Mouse (Mus musculus) midbrain, embryonic 12.5 days (tissue): ENCODE results near the gene Wrnip1. TPM values are rescaled to one million over a fixed set of nuclear protein-coding genes. Genes with fewer than 3 reads are reported as not detected.
A peak's percentile ranks its signal among the peaks of the same experiment; 100 is the strongest.

ENCODE experiments used
- ATAC-seq: fragments of 200-750 bp; cut with Nextera tagmentation; 2 replicates; pipeline ENCODE4 v1.8.0; 2017; ENCODE audit warnings: low read depth, moderate TSS enrichment, moderate library complexity; ENCODE audit not compliant: low FRiP score
- H3K27ac ChIP-seq: fragments of 300-500 bp; sonication (generic); replicated peaks from 2 replicates; pipeline ENCODE4 v1.5.1; 2016; ENCODE audit warnings: mild to moderate bottlenecking
- H3K27me3 ChIP-seq: fragments of 300-500 bp; sonication (generic); 2 replicates; pipeline ENCODE4 v1.6.1; 2016; ENCODE audit warnings: mild to moderate bottlenecking
- H3K36me3 ChIP-seq: fragments of 300-500 bp; sonication (generic); 2 replicates; pipeline ENCODE4 v1.6.1; 2016
- H3K4me1 ChIP-seq: fragments of 300-500 bp; sonication (generic); 2 replicates; pipeline ENCODE4 v1.6.1; 2016
- H3K4me2 ChIP-seq: fragments of 300-500 bp; sonication (generic); replicated peaks from 2 replicates; pipeline ENCODE4 v1.6.1; 2016; ENCODE audit warnings: mild to moderate bottlenecking, moderate library complexity
- H3K4me3 ChIP-seq: fragments of 300-500 bp; sonication (generic); 2 replicates; pipeline ENCODE4 v1.5.1; 2016; ENCODE audit warnings: mild to moderate bottlenecking
- H3K9ac ChIP-seq: fragments of 300-500 bp; sonication (generic); replicated peaks from 2 replicates; pipeline ENCODE4 v1.6.1; 2016; ENCODE audit warnings: mild to moderate bottlenecking, moderate library complexity
- H3K9me3 ChIP-seq: fragments of 300-500 bp; sonication (generic); 2 replicates; pipeline ENCODE4 v1.6.1; 2016; ENCODE audit warnings: mild to moderate bottlenecking
- WGBS: fragments of 180-500 bp; shearing (Covaris S2); methylation state at CpG from one replicate; pipeline ENCODE4 v1.1.7; 2016; 5-methylcytosine and 5-hydroxymethylcytosine counted together
- polyA plus RNA-seq: library from polyadenylated mRNA; unstranded; fragments of >200 nt; fragmentation: Nextera tagmentation; extraction: Ambion mirVana; gene quantifications from 2 replicates; pipeline ENCODE4 v1.2.1, GENCODE M21; 2016

Gene Wrnip1
- polyA plus RNA-seq, result 32.4 and 33.7 TPM in 2 replicates

DNA sequence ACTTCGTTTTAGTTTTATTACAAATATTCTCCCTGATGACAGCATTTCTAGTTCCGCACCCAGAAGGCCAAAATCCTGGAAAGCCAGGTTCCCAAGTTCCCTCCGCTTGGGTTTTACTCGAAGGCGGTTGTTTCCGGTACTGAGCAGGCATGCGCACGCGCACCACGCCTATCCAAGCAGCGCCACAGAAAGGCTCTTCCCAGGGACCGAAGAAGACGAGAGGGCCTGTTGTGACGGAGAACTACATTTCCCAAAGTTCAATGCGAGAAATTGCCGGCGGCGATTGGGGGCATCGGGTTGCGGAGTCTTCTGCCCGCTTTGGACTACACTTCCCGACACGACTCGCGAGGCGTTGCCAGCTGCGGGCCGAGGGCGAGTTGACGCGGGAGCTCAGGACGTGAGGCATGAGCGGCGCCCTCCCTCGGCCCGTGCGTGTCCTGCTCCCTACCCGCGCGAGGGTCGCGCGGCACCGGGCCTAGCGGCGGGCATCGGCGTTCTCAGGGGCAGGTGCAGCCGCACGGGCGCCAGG, at the start of gene Wrnip1:
Wrnip1 (plus strand) TSS at position 346 of the 529 bp plus-strand sequence.
- Histone ChIP-seq H3K4me3 (peak within 1 kb of the TSS; percentile 62), H3K36me3 (peaks cover 8% of the 10 kb centered on the region), H3K9ac (peak within 1 kb of the TSS; percentile 75), H3K9me3 (no peaks in the 10 kb centered on the region), H3K27ac (peak within 1 kb of the TSS; percentile 67), H3K27me3 (peaks cover 2% of the 10 kb centered on the region; the same call in 1 of the 2 replicates), H3K4me2 (peak within 1 kb of the TSS; percentile 63), H3K4me1 (peaks cover 22% of the 10 kb centered on the region)
- WGBS, result under 1% methylated on average over 51 of the region's 51 CpGs
- peak; percentile 99 for ATAC-seq

DNA sequence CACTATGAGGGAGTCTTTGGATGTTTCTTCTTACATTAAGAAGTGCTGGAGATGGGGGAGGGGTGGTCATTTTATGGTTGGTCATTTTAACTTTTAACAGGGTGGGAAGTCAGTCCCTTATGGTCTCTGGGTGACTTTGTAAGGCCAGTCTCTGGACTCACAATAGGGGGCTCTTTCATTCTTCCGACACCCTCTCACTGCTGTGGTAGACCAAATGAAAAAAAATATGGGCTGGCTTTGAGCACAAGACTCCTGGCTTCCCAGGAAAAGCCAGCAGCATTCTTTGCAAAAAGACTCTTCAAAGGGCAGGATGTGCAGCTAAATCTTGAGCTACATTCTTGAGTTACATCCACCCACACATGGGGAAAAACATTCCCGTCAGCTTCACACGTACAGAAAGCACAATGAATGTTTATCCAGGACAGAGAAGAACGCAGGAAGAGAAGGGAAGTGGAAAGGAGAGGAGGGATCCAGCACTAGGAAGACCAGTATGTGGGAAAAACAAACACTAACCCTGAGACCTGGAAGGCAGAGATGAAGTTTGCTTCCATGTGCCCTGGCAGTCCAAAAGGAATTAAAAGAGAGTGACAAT, 49.7 kb upstream of the Wrnip1 start:
- no peaks in the 10 kb centered on the region for H3K9me3 ChIP-seq
- no peak overlapping the region for H3K27ac ChIP-seq
- WGBS, result 62% methylated on average over 4 of the region's 4 CpGs
- H3K4me3 ChIP-seq, result no peak overlapping the region
- no peak for ATAC-seq
- no peaks in the 10 kb centered on the region for H3K4me1 ChIP-seq
- no peak overlapping the region for H3K4me2 ChIP-seq
- no peaks in the 10 kb centered on the region for H3K36me3 ChIP-seq
- no peak overlapping the region for H3K9ac ChIP-seq
- H3K27me3 ChIP-seq, result no peaks in the 10 kb centered on the region

DNA sequence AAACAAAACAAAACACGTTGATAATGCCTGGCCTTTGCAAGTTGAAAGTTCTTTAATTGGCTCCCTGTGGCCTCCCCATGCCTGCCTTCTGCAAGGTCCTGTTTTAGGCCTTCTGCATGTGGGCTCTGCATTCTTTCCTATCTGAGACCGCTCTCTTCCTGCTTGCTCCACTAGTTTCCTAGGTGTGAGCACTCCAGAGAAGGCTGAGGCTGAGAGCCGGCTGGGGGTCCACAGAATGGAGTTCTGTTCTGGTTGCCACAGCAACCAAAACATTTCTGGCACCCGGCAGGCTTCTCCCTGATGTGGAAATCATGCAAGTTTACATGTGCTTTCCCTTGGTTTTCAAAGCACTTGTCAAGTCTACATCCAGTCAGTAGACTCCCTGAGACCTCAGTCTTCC, 42.8 kb upstream of the Wrnip1 start:
- Histone ChIP-seq H3K27me3 (no peaks in the 10 kb centered on the region), H3K27ac (no peak overlapping the region), H3K4me2 (no peak overlapping the region), H3K9me3 (no peaks in the 10 kb centered on the region), H3K9ac (no peak overlapping the region), H3K4me3 (no peak overlapping the region), H3K36me3 (no peaks in the 10 kb centered on the region), H3K4me1 (0 out of 2 replicates have a peak, but pooled peaks cover 4% of the 10 kb centered on the region)
- ATAC-seq, result no peak
- WGBS, result 10% methylated on average over 4 of the region's 4 CpGs

DNA sequence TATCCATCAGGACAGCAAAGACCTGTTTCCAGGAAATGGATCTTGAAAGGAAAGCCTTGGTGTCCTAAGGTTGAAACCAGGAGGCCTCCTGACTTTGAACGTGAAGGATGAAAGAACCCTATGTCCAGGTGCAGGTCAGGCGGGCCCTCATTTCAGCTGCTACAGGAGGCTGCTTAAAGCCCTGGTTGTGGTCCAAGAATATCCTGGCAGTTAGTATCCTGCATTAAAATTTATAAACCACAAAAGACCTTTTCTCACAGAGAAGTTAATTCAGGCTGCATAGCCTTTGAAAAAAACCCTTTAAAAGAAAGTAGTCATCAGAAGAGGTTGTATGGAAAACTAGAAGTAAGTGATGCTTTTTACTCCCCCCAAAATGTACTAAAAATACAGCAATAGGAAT, 41.0 kb upstream of the Wrnip1 start:
- Histone ChIP-seq H3K4me1 (0 out of 2 replicates have a peak, but pooled peaks cover 4% of the 10 kb centered on the region), H3K27me3 (no peaks in the 10 kb centered on the region), H3K36me3 (no peaks in the 10 kb centered on the region), H3K27ac (no peak overlapping the region), H3K4me3 (no peak overlapping the region), H3K9ac (no peak overlapping the region), H3K4me2 (no peak overlapping the region), H3K9me3 (no peaks in the 10 kb centered on the region)
- WGBS, result 90% methylated on average over 2 of the region's 2 CpGs
- no peak for ATAC-seq

DNA sequence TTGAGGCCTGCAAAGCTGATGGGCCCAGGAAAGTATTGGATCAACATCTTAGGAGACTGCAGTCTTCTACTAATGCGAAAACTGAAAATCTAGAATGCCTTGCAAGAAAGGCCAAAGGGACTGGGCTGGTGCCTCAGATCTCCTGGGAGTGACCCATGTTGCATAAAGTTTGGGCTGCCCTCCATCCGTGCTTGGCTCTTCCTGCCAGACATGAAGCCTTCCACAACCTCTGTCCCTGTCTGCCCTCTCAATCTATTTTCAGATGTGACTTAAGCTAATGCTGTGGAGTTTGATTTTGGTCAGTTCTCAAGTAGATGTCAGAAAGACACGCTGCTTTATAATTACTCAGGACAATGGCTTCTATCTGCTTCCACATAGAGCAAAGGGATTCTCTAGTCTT, 38.7 kb upstream of the Wrnip1 start:
- no peak for ATAC-seq
- Histone ChIP-seq H3K4me3 (no peak overlapping the region), H3K36me3 (no peaks in the 10 kb centered on the region), H3K9ac (no peak overlapping the region), H3K4me2 (no peak overlapping the region), H3K4me1 (0 out of 2 replicates have a peak, but pooled peaks cover 4% of the 10 kb centered on the region), H3K27ac (no peak overlapping the region), H3K9me3 (no peaks in the 10 kb centered on the region), H3K27me3 (no peaks in the 10 kb centered on the region)
- WGBS, result 80% methylated on average over 3 of the region's 3 CpGs

DNA sequence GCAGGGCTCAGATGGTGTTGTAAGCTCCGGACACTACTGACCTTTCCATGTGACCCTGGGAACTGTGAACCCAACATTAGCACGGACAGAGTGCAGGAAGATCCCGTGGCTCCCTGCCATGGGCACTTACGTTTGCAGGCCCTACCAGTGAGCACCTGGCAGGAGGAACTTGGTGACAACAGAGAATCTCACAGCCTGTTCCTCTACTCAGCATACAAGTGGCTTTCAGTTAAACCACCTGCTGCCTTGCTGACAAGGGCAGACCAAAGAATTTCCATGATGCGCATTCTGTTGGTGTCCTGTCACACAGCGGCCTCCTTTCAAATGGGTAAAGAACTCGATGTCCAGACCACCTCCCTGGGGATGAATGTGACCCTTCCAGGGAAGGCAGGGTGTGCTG, 37.4 kb upstream of the Wrnip1 start:
- ATAC-seq, result no peak
- Histone ChIP-seq H3K9ac (no peak overlapping the region), H3K9me3 (no peaks in the 10 kb centered on the region), H3K4me3 (no peak overlapping the region), H3K4me1 (no peaks in the 10 kb centered on the region), H3K4me2 (no peak overlapping the region), H3K36me3 (no peaks in the 10 kb centered on the region), H3K27ac (no peak overlapping the region), H3K27me3 (no peaks in the 10 kb centered on the region)
- whole genome bisulfite sequencing, result 36% methylated on average over 7 of the region's 7 CpGs

DNA sequence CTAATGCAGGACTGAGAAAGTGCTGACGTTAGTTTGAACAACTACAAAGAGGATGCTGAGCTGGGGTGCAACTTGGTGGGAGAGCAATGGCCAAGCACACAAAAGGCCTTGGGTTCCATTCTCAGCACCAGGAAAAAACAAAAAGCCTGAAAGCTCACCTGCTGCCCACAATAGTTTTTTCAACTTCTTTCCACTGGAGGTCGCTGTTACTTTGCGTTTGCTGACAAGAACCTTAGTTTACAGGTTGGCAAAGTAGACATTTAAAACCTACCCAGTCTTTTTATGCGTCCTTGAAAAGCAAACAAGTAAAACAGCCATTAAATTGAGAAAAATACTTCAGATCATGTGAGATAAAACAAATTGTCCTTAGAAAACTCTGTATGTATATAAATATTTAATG, 33.7 kb upstream of the Wrnip1 start:
- H3K4me2 ChIP-seq, result no peak overlapping the region
- 13% methylated on average over 4 of the region's 4 CpGs for WGBS
- H3K36me3 ChIP-seq, result no peaks in the 10 kb centered on the region
- no peak overlapping the region for H3K9ac ChIP-seq
- ATAC-seq, result no peak
- H3K27me3 ChIP-seq, result no peaks in the 10 kb centered on the region
- H3K4me3 ChIP-seq, result no peak overlapping the region
- H3K9me3 ChIP-seq, result no peaks in the 10 kb centered on the region
- no peaks in the 10 kb centered on the region for H3K4me1 ChIP-seq
- H3K27ac ChIP-seq, result no peak overlapping the region

DNA sequence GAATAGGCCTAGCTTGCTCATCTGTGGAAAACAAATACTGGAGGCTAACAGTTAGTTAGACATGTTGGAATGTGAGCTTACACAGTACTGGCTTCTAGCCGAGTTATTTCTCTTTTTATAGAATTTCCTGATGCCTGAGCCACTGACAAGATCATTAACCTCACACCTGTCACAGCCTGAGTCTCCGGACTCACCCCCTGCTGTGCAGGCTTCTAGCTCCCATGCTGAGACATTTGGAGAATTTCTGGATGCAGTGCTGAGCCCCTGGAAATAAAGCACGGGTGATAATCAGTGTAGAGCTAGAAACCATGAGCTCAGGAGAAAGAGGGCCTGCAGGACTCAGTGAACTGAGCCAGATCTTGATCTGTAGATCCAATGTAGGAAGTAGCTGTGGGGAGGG, 31.9 kb upstream of the Wrnip1 start:
- no peaks in the 10 kb centered on the region for H3K36me3 ChIP-seq

DNA sequence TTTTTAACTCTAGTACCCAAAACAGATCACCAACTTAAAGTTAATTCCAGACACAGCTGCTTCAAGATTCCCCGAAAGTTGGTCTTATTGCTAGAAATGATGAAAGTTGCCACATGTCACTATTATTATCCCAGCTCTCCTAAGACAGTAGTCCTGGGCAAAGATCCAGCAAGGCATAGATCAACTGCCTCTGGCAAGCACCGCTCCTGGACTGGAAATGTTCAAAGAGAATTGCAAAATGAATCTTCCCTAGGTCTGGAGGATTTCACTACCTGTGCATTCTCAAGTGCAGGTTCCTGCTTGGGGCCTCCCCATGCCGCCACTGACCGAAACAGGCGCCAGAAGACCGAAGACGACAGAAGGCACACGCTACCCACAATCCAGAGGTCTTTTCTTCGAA, 25.9 kb upstream of the Wrnip1 start:
- H3K4me2 ChIP-seq, result no peak overlapping the region
- no peaks in the 10 kb centered on the region for H3K36me3 ChIP-seq
- H3K4me1 ChIP-seq, result no peaks in the 10 kb centered on the region
- no peaks in the 10 kb centered on the region for H3K9me3 ChIP-seq
- no peak for ATAC-seq
- no peak overlapping the region for H3K9ac ChIP-seq
- H3K27me3 ChIP-seq, result no peaks in the 10 kb centered on the region
- H3K4me3 ChIP-seq, result no peak overlapping the region
- WGBS, result 94% methylated on average over 9 of the region's 9 CpGs
- H3K27ac ChIP-seq, result no peak overlapping the region

More for the DNA sequence above, 31.9 kb upstream of the Wrnip1 start:
- Histone ChIP-seq H3K4me3 (no peak overlapping the region), H3K27me3 (no peaks in the 10 kb centered on the region), H3K27ac (no peak overlapping the region), H3K9ac (no peak overlapping the region), H3K4me2 (no peak overlapping the region), H3K9me3 (no peaks in the 10 kb centered on the region), H3K4me1 (no peaks in the 10 kb centered on the region)
- WGBS, result 11% methylated on average over 3 of the region's 3 CpGs
- ATAC-seq, result no peak

DNA sequence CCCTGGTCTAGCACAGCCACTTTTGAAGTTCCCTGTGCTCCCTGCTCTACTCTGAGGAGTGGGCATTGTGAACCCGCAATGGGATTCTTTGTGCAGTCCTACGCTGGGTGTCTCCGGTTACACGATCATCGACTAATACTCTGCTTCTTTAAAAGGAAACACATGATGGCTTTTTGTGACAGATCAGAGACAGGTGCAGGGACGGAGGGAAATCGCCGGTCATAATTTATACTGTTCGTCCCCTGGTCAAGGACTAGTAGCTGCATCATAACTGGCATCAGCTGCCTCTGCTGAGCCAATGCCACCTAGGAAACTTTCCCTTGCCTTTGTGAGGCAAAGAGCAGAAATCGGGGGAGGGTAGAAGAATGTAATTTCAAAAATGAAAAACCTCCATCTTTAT, 25.5 kb upstream of the Wrnip1 start:
- ATAC-seq, result no peak
- Histone ChIP-seq H3K4me1 (no peaks in the 10 kb centered on the region), H3K9ac (no peak overlapping the region), H3K9me3 (no peaks in the 10 kb centered on the region), H3K4me3 (no peak overlapping the region), H3K4me2 (no peak overlapping the region), H3K36me3 (no peaks in the 10 kb centered on the region), H3K27me3 (no peaks in the 10 kb centered on the region), H3K27ac (no peak overlapping the region)
- WGBS, result 91% methylated on average over 10 of the region's 10 CpGs

DNA sequence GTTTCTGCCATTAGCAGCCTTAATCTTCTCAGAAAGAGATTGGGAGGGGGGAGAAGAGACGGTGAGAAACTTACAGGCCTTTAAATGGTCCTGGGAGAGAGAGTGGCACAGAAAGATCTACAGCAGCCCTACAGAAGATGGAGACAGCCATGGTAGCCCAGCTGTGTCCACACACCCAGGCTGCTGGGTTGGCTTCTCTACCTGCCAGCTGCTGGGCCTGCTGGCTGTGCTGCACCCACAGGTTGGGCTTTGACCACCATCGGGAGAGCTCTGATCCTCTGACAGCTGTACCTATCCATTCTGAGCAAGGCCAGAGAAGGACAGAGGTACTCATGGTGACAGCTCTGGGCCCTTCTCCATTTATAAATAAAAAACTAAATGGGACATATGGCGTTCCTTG, 23.0 kb upstream of the Wrnip1 start:
- no peak for ATAC-seq
- no peaks in the 10 kb centered on the region for H3K9me3 ChIP-seq
- 66% methylated on average over 3 of the region's 3 CpGs for WGBS
- no peak overlapping the region for H3K4me2 ChIP-seq
- H3K27ac ChIP-seq, result no peak overlapping the region
- H3K27me3 ChIP-seq, result no peaks in the 10 kb centered on the region
- H3K4me1 ChIP-seq, result no peaks in the 10 kb centered on the region
- H3K4me3 ChIP-seq, result no peak overlapping the region
- H3K36me3 ChIP-seq, result no peaks in the 10 kb centered on the region
- H3K9ac ChIP-seq, result no peak overlapping the region

DNA sequence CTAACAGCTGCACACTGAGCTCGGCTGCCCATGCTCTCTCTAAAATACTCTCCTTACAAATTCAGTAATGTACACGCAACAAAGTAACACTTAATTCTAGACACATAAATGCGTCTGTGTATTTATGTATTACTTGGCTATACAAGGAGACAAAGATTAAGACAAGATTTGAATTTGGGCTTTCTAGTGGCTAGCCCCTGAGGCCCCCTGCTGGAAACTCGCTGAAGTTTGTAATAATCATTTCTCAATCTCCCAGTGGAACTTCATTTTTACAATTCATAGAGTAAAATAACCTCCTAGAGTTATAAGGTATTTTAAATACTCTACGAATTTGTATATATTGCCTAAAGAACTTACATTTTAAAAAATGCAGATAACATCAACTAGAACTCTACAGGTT, 18.8 kb upstream of the Wrnip1 start:
- no peaks in the 10 kb centered on the region for H3K9me3 ChIP-seq
- no peaks in the 10 kb centered on the region for H3K36me3 ChIP-seq
- no peaks in the 10 kb centered on the region for H3K27me3 ChIP-seq
- H3K4me1 ChIP-seq, result no peaks in the 10 kb centered on the region
- WGBS, result 69% methylated on average over 5 of the region's 5 CpGs
- H3K4me2 ChIP-seq, result no peak overlapping the region
- H3K27ac ChIP-seq, result no peak overlapping the region
- no peak overlapping the region for H3K4me3 ChIP-seq
- no peak overlapping the region for H3K9ac ChIP-seq
- ATAC-seq, result no peak

DNA sequence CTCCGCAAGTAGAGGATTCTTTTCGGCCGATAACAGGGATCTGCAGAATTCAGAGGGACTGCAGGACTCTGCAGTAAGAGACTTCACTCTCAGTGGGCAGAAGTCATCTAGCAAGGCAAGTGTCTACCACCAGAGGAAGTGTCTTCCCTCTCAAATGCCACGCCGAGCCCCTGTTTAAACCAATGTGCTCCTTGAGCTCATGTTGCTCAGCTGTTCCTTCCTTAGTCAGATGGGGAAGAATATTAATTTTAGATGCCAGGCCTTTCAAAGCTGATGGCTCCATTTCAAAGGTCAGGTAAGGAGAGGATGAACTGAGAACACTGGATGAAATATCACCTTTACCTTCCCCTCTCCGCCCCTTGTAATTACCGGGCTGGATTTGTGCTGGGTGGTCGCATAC, 18.0 kb upstream of the Wrnip1 start, which contains the start of gene Mylk4:
Mylk4 (minus strand) TSS at position 139 of the 400 bp plus-strand sequence.
- H3K36me3 ChIP-seq, result no peaks in the 10 kb centered on the region
- H3K4me2 ChIP-seq, result no peak within 1 kb of the TSS
- H3K27ac ChIP-seq, result no peak within 1 kb of the TSS
- H3K9ac ChIP-seq, result no peak within 1 kb of the TSS
- no peaks in the 10 kb centered on the region for H3K9me3 ChIP-seq
- H3K27me3 ChIP-seq, result no peaks in the 10 kb centered on the region
- ATAC-seq, result no peak
- no peaks in the 10 kb centered on the region for H3K4me1 ChIP-seq
- 87% methylated on average over 8 of the region's 8 CpGs for WGBS
- no peak within 1 kb of the TSS for H3K4me3 ChIP-seq
